Mouse (Mus musculus): ENCODE results near the gene Mrps9. TPM values are rescaled to one million over a fixed set of nuclear protein-coding genes. Genes with fewer than 3 reads are reported as not detected.

The Mrps9 gene
- polyA plus RNA-seq, 1 experiment from 2014 or later = 47.9 TPM

DNA sequence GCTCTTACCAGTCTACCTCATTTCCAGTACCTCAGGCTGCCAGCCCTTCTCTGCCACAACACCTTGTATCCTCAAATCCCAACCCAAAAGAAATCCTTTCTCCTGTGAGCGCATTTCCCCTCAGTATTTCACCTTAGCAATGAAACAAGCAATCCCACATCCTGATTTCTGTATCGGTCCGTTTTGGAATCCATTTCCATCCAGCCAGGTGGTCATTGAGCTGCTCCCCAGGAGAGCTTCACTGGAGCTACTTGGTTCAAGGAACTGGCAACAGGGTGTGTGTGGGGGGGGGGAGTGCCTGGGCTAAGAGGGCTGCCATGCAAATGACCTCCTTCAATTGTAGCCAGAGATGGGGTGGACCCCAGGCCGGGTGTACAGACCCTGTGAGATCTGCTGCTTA is 56.1 kb downstream of the Mrps9 start:
- H3K27ac ChIP-seq = no peak overlapping the region
- no peaks in the 10 kb centered on the region for H3K9me3 ChIP-seq
- H3K27me3 ChIP-seq = no peaks in the 10 kb centered on the region
- 49% methylated on average over 4 of the region's 4 CpGs for WGBS
- H3K4me2 ChIP-seq (replicated peaks) = no peak overlapping the region
- peaks cover 7% of the 10 kb centered on the region; the same call in 1 of the 2 replicates for H3K36me3 ChIP-seq
- H3K9ac ChIP-seq = no peak overlapping the region
- no peak overlapping the region for H3K4me3 ChIP-seq
- no peak for ATAC-seq (ENCODE audit: insufficient number of reproducible peaks, insufficient read depth, low FRiP score, low TSS enrichment)
- H3K4me1 ChIP-seq = peaks cover 9% of the 10 kb centered on the region; the same call in 1 of the 2 replicates

DNA sequence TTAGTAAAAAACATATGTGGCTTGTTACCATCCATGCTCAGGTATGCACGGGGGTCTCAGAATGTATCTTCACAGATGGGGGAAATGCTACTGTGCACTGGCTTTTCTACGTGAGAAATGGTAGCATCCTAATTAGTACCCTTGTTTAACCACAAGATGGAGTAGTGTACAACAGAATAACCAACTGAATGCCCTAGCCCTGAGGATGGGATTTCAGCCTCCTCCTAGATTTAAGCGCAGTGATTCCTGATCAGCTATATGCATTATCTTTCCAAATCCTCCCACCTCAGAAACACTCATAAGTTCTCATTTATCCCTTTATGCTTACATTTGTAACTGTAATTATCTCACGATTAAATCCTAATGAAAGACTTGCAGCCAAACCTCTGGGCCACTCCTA is 64.0 kb downstream of the Mrps9 start:
- no peaks in the 10 kb centered on the region for H3K36me3 ChIP-seq
- H3K27ac ChIP-seq = no peak overlapping the region
- no peaks in the 10 kb centered on the region for H3K27me3 ChIP-seq
- WGBS = 18% methylated on average over 4 of the region's 4 CpGs
- no peak overlapping the region for H3K9ac ChIP-seq
- no peak overlapping the region for H3K4me2 ChIP-seq (replicated peaks)
- H3K4me3 ChIP-seq = no peak overlapping the region
- H3K9me3 ChIP-seq = no peaks in the 10 kb centered on the region
- peaks cover 9% of the 10 kb centered on the region; the same call in 1 of the 2 replicates for H3K4me1 ChIP-seq
- ATAC-seq (ENCODE audit: insufficient number of reproducible peaks, insufficient read depth, low FRiP score, low TSS enrichment) = no peak

DNA sequence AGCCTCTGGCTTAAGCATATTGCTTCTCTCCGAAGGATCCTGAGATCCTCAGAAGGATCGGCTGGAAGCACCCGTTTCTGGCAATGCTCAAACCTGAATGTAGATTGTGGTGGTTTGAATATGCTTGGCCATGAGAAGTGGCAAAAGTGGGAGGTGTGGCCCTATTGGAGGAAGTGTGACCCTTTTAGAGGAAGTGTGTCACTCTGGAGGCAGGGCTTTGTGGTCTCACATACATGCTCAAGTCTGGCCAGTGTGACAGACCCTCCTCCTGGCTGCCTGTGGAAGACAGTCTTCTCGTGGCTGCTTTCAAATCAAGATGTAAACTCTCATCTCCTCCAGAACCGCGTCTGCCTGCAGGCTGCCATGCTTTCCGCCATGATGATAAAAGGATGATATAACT is 65.7 kb downstream of the Mrps9 start:
- Histone ChIP-seq H3K4me1 (no peaks in the 10 kb centered on the region), H3K27ac (no peak overlapping the region), H3K9ac (no peak overlapping the region), H3K4me3 (no peak overlapping the region), H3K4me2 (replicated peaks) (no peak overlapping the region), H3K9me3 (no peaks in the 10 kb centered on the region), H3K27me3 (no peaks in the 10 kb centered on the region), H3K36me3 (no peaks in the 10 kb centered on the region)
- ATAC-seq (ENCODE audit: insufficient number of reproducible peaks, insufficient read depth, low FRiP score, low TSS enrichment) = no peak
- WGBS = 82% methylated on average over 7 of the region's 7 CpGs

DNA sequence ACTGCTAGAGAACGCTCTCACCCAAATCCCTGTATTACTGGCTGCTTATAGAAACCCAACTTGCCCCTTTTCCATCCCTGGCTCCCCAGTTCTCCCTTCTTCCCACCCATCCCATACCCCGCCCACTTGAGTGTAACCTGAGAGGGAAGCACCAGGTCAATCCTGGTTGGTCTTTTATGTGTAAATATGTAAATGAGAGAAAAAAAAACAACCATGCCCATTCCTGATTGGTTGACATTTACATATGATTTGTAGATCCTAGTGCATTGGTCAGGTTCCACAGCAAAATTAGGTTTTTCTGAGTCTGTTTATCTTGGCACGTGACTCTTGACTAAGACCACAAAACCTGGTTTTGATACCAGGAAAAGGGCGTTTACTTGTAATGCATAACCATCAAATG is 66.9 kb downstream of the Mrps9 start:
- 14% methylated on average over 4 of the region's 4 CpGs for WGBS
- peak overlapping the region; percentile 22; the same call in 1 of the 2 replicates for H3K4me2 ChIP-seq (replicated peaks)
- no peaks in the 10 kb centered on the region for H3K27me3 ChIP-seq
- no peak overlapping the region for H3K9ac ChIP-seq
- no peaks in the 10 kb centered on the region for H3K9me3 ChIP-seq
- no peak overlapping the region for H3K4me3 ChIP-seq
- ATAC-seq (ENCODE audit: insufficient number of reproducible peaks, insufficient read depth, low FRiP score, low TSS enrichment) = peak; percentile 68; the same call in 1 of the 2 replicates
- no peak overlapping the region for H3K27ac ChIP-seq
- H3K4me1 ChIP-seq = no peaks in the 10 kb centered on the region
- no peaks in the 10 kb centered on the region for H3K36me3 ChIP-seq

DNA sequence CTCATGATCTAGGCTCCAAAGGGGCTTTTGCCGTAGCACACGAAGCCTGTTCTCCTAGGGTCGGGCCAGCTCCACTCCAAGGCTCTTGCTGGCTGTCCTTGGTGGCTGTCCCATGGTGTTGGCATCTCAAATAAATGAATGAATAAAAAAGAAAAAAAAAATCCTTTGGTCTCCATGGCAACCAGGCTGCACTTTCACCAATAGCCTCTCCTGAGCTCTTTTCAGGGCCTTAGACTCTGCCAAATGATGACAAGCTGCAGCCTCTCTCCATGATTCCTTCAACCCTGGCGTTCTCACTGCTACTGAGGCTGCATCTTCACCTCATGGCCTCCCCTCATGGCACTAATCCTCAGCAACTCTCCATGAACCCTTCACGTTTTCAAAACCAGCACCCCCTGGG is 72.9 kb downstream of the Mrps9 start:
- 75% methylated on average over 5 of the region's 5 CpGs for WGBS

DNA sequence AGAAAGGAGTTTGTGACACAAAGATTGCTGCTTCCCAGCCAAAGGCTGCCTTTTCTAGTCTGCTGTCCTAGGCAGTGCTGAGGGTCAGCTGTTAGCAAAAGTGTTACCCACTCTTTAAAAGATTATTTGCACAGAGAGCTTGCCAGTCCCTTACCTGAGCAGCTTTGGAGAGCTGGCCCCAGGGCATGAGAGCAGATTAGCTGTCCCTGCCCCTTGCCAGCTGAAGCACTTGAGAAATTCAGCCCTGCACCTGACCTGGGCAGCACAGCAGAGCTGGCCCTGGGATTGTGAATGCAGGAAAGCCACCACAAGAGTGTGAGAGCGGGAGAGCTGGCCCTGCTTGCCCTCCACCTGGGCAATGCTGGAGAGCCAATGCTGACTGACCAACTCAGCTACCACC is 82.6 kb downstream of the Mrps9 start:
- Histone ChIP-seq H3K4me1 (no peaks in the 10 kb centered on the region), H3K4me3 (no peak overlapping the region), H3K27ac (no peak overlapping the region), H3K4me2 (replicated peaks) (no peak overlapping the region), H3K9ac (no peak overlapping the region), H3K36me3 (no peaks in the 10 kb centered on the region), H3K9me3 (no peaks in the 10 kb centered on the region), H3K27me3 (no peaks in the 10 kb centered on the region)
- WGBS = 76% methylated on average over 1 of the region's 1 CpGs
- no peak for ATAC-seq (ENCODE audit: insufficient number of reproducible peaks, insufficient read depth, low FRiP score, low TSS enrichment)

More for the DNA sequence above, 72.9 kb downstream of the Mrps9 start:
- Histone ChIP-seq H3K4me1 (no peaks in the 10 kb centered on the region), H3K9ac (no peak overlapping the region), H3K27me3 (no peaks in the 10 kb centered on the region), H3K27ac (no peak overlapping the region), H3K4me3 (no peak overlapping the region), H3K4me2 (replicated peaks) (no peak overlapping the region), H3K36me3 (no peaks in the 10 kb centered on the region), H3K9me3 (no peaks in the 10 kb centered on the region)
- ATAC-seq (ENCODE audit: insufficient number of reproducible peaks, insufficient read depth, low FRiP score, low TSS enrichment) = no peak

DNA sequence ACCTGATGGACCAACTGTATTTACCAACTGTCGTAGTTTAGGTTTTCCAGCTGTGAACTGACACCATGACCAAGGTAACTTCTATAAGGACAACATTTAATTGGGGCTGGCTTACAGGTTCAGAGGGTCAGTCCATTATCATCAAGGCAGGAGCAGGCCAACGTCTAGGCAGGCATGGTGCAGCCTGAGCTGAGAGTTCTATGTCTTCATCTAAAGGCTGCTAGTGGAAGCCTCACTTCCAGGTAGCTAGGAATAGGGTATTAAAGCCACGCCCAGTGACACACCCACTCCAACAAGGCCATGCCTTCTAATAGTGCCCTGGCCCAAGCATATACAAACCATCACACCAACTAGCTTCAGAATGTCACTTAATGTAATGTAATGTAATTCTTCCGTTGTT is 97.5 kb downstream of the Mrps9 start:
- Histone ChIP-seq H3K36me3 (no peaks in the 10 kb centered on the region), H3K9ac (no peak overlapping the region), H3K4me1 (no peaks in the 10 kb centered on the region), H3K4me3 (no peak overlapping the region), H3K27me3 (no peaks in the 10 kb centered on the region), H3K4me2 (replicated peaks) (no peak overlapping the region), H3K9me3 (no peaks in the 10 kb centered on the region), H3K27ac (no peak overlapping the region)
- 79% methylated on average over 4 of the region's 4 CpGs for WGBS
- ATAC-seq (ENCODE audit: insufficient number of reproducible peaks, insufficient read depth, low FRiP score, low TSS enrichment) = no peak

DNA sequence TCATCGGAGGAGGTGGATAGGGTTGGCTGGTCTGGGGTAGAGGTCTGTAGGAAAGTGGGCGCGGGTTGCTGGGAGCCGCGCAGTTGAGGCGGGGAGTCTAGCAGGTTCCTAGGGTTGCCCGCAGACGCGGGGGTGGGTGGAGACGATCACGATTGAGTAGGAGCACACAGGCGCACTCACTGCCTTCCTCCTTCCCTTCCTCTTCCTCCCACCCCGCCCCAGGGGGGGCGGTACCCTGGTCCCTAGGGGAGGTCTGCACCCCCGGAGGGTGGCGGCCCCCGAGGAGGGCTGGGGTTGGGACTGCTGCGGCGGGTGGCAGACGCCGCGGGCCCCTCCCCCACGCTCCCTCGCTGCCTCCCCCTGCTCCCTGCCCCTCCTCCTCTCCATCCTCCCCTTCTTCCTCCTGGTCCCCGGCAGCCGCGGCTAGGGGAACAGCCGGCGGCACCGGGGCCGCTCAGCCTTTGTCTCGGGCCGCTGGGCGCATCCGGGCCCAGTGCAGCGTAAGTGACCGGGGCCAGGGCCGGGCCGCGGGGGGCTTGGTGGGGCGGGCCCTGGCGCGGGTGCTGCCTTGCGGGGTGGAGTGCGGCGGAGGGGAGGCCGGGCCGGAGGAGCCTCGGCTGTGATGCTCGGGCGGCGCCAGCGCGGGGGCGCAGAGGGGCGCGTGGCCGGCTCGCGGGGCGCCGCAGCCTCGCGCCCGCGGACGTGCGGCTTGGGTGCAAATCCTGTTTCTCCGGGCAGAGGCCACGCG is 101.9 kb downstream of the Mrps9 start, which contains the start of gene Gpr45:
TSS of gene Gpr45 (plus strand) at position 139 of the 748 bp plus-strand sequence.
- Histone ChIP-seq H3K4me2 (replicated peaks) (peak within 1 kb of the TSS; percentile 87), H3K4me1 (no peaks in the 10 kb centered on the region), H3K4me3 (peak within 1 kb of the TSS; percentile 79), H3K27ac (peak within 1 kb of the TSS; percentile 84), H3K27me3 (no peaks in the 10 kb centered on the region), H3K9ac (peak within 1 kb of the TSS; percentile 77), H3K36me3 (no peaks in the 10 kb centered on the region), H3K9me3 (no peaks in the 10 kb centered on the region)
- ATAC-seq (ENCODE audit: insufficient number of reproducible peaks, insufficient read depth, low FRiP score, low TSS enrichment) = peak; percentile 85
- WGBS = 1% methylated on average over 67 of the region's 71 CpGs

DNA sequence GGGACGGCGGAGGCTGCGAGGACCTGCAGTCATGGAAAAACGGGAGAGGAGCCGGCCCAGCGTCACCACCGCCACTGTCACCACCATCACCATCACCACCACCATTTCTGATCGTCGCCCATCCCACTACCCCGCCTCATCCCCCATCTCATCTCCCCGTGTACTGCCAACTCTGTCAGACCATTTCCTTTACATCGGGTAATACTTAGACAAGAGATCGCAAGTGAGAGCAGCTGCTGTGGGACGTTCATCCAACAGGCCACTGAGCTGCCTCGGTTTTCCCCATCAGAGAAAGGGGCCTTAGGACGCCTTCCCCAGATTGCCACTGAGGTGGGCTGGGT is 102.4 kb downstream of the Mrps9 start:
- ATAC-seq (ENCODE audit: insufficient number of reproducible peaks, insufficient read depth, low FRiP score, low TSS enrichment) = 0 out of 2 replicates have a peak, but pooled peaks have one; percentile 18

More for the DNA sequence above, 102.4 kb downstream of the Mrps9 start:
- Histone ChIP-seq H3K4me1 (no peaks in the 10 kb centered on the region), H3K4me3 (peak overlapping the region; percentile 79), H3K9me3 (no peaks in the 10 kb centered on the region), H3K27ac (peak overlapping the region; percentile 84), H3K27me3 (no peaks in the 10 kb centered on the region), H3K36me3 (no peaks in the 10 kb centered on the region), H3K4me2 (replicated peaks) (peak overlapping the region; percentile 87), H3K9ac (peak overlapping the region; percentile 77)
- under 1% methylated on average over 16 of the region's 16 CpGs for WGBS

Other genes with a start within 250 kb of the Mrps9 start
- 10.3 and 12.1 TPM in 2 replicates for gene Pou3f3, start 155.5 kb upstream of the Mrps9 start, polyA plus RNA-seq (2016; fragmentation: Nextera tagmentation; extraction: Ambion mirVana)
- gene Gpr45, start 101.6 kb downstream of the Mrps9 start, polyA plus RNA-seq (2016; fragmentation: Nextera tagmentation; extraction: Ambion mirVana) = 15.5 and 16.7 TPM in 2 replicates
- gene Tgfbrap1, start 247.4 kb downstream of the Mrps9 start, polyA plus RNA-seq (2016; fragmentation: Nextera tagmentation; extraction: Ambion mirVana) = 13.2 and 13.4 TPM in 2 replicates
- gene AI597479, start 247.5 kb downstream of the Mrps9 start, polyA plus RNA-seq (2016; fragmentation: Nextera tagmentation; extraction: Ambion mirVana) = 37.2 and 39.8 TPM in 2 replicates